Mouse (Mus musculus): ENCODE measurements at regions not wholly inside any gene's neighbourhood (a gene's known extent, or its start where the extent isn't known, plus 50 kb on each side); places are given as distances from the start of the nearest gene placed in this dataset.
"Not testable (repeated sequence)": the region's sequence is repeated elsewhere in the genome, so short reads cannot be mapped to it uniquely, and the experiment has no call there.

DNA sequence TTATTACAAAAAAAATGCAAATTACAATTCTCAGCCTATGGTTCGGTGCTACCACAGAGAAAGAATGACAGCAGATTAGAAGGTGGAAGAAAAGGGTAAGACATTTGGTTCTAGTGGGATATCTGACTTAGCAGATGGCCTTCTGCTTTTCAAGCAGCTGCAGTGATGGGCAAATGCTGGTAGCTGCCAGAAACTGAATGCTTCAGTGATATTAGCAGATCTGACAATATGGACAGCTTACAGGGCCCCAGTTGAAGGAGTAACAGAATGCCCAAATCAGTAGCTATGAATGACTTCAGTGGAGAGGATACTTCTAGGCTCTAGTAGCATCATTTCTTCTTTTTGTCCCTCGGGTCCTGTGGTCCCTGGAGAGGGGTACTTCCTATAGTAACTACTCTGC lies 143.9 kb upstream of the Rps6ka3 start:
- no peak for DNase-seq (ENCODE audit: low spot score in 2 of 2)

GRCm38 (mm10) chrX:159072647-159073046 lies 137.5 kb upstream of the Rps6ka3 start:
- no peak for DNase-seq (ENCODE audit: low spot score in 2 of 2)

DNA sequence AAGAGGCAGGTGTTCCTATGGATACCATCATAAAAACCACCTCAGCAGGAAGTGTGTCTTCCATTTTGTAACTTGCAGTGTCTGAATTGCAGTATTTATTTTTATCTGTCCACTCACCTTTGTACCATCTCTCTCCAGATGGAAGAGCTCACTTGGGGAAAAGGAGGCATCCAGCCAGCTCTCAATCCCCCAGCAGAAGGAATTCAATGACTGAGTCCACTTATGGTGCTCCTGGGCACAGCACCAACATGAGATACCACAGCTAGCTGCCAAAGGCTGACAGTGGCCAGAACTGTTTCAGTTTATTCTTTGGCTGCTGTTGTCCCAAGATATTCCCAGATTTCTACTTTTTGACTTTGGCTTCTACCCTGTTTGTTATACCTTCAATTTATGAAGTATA lies 136.6 kb upstream of the Rps6ka3 start:
- no peak for DNase-seq (ENCODE audit: low spot score in 2 of 2)

- DNase-seq (ENCODE audit: low spot score in 2 of 2) = no peak
These were observed 129.6 kb upstream of the Rps6ka3 start for GRCm38 (mm10) chrX:159080508-159080907.

- not testable (repeated sequence) for DNase-seq (ENCODE audit: low spot score in 2 of 2)
These were observed 99.5 kb upstream of the Rps6ka3 start for GRCm38 (mm10) chrX:159110651-159111050.

GRCm38 (mm10) chrX:159116210-159116609 lies 93.9 kb upstream of the Rps6ka3 start:
- DNase-seq (ENCODE audit: low spot score in 2 of 2) = no peak

GRCm38 (mm10) chrX:159140554-159140953 lies 69.6 kb upstream of the Rps6ka3 start:
- DNase-seq (ENCODE audit: low spot score in 2 of 2) = no peak

- DNase-seq (ENCODE audit: low spot score in 2 of 2) = no peak
These were observed 66.8 kb upstream of the Rps6ka3 start for GRCm38 (mm10) chrX:159143278-159143677.

DNA sequence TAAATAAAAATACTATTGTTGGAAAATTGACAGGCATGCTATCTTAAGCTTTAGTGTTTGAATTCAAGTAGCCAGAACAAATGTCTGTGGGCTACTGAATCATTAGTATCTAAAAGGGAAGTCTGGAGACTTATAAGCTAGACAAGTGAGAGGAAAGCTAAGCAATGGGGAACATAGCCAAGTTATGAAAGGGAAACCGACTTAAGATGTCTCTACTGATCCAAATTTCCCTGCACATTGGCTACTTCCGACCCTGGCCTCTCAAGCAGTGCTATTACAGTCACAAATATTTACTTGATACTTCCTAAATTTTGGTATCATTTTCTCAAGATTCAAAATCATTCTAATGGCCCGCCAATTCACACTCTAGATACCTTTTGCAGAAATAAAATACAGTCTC lies 65.4 kb upstream of the Rps6ka3 start:
- DNase-seq (ENCODE audit: low spot score in 2 of 2) = no peak

- no peak for DNase-seq (ENCODE audit: low spot score in 2 of 2)
These were observed 64.9 kb upstream of the Rps6ka3 start for GRCm38 (mm10) chrX:159145212-159145611.

DNA sequence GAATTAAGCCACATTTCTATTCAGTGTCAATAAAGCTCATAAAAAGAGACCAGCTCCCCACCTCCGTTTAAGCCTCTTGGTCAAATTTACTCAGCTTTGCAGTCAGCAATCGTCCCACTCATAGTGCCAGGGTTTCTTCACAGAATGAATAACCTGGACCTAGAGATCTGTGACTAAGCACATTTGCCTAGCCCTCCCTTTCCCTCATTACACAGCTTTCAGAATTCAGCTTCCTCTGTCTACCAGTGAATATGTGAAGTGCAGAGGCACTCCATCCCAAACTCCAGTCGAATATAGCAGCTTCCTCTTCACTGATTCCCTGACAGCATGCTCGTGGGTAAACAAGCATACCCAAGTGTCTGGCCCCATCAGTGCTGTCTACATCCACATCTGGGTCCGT lies 54.3 kb upstream of the Rps6ka3 start:
- DNase-seq (ENCODE audit: low spot score in 2 of 2) = no peak

DNA sequence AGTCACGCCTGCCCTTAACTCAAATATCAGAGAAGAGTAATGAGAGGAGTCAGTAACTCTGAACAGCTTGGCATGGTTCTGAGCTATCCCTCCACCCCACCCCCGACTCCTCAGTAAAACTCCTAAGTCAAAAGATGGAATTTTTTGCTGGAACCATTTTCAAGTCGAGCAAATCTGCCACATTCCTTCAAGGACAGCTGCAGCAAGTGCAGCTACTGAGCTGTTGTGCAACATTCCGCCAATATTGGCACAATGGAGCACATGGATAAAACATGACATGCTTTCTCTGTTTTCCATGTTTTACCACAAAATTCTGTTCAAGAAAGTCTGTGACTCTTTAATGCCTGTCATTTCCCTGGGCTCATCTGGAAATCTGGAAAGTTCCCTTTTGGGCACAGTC lies 53.1 kb upstream of the Rps6ka3 start:
- DNase-seq (ENCODE audit: low spot score in 2 of 2) = no peak

- DNase-seq (ENCODE audit: low spot score in 2 of 2) = no peak
These were observed 50.4 kb upstream of the Rps6ka3 start for GRCm38 (mm10) chrX:159159727-159160126.

Measured in left cerebral cortex, adult 8-10 months (tissue).